Mouse (Mus musculus) intestine, embryonic 14.5 days (tissue): Measurements from ENCODE around the gene Mroh8. TPM values are rescaled to one million over a fixed set of nuclear protein-coding genes. Genes with fewer than 3 reads are reported as not detected.
"Not testable (repeated sequence)": the region's sequence is repeated elsewhere in the genome, so short reads cannot be mapped to it uniquely, and the experiment has no call there.

Experiments used
- ATAC-seq: fragments of 200-750 bp; cut with Nextera tagmentation; replicated peaks from 2 replicates; pipeline ENCODE4 v1.8.0; 2017; ENCODE audit warnings: low read depth, moderate number of reproducible peaks, moderate TSS enrichment, moderate library complexity; ENCODE audit not compliant: low FRiP score, low TSS enrichment
- DNase-seq: peaks from one replicate; pipeline ENCODE4 v3.0.0-alpha.2; 2018; ENCODE audit warnings: low spot score
- H3K27ac ChIP-seq: fragments of 300-500 bp; sonication (generic); 2 replicates; pipeline ENCODE4 v1.5.1; 2014; ENCODE audit warnings: low read depth, mild to moderate bottlenecking, control low read depth
- H3K27me3 ChIP-seq: fragments of 300-500 bp; sonication (generic); replicated peaks from 2 replicates; pipeline ENCODE4 v1.6.1; 2014; ENCODE audit warnings: low read length, control low read depth; ENCODE audit not compliant: control insufficient read depth, insufficient read depth
- H3K36me3 ChIP-seq: fragments of 300-500 bp; sonication (generic); 2 replicates; pipeline ENCODE4 v1.6.1; 2014; ENCODE audit warnings: low read length, control low read depth; ENCODE audit not compliant: control insufficient read depth, insufficient read depth
- H3K4me1 ChIP-seq: fragments of 300-500 bp; sonication (generic); replicated peaks from 2 replicates; pipeline ENCODE4 v1.6.1; 2014; ENCODE audit warnings: low read length, control low read depth, mixed read lengths; ENCODE audit not compliant: control insufficient read depth, insufficient read depth
- H3K4me2 ChIP-seq: fragments of 300-500 bp; sonication (generic); 2 replicates; pipeline ENCODE4 v1.6.1; 2014; ENCODE audit warnings: low read length
- H3K4me3 ChIP-seq: fragments of 300-500 bp; sonication (generic); 2 replicates; pipeline ENCODE4 v1.5.1; 2014; ENCODE audit warnings: low read depth, low read length, control low read depth, mixed read lengths
- H3K9ac ChIP-seq: fragments of 300-500 bp; sonication (generic); 2 replicates; pipeline ENCODE4 v1.6.1; 2014; ENCODE audit warnings: mild to moderate bottlenecking, low read length
- H3K9me3 ChIP-seq: fragments of 300-500 bp; sonication (generic); 2 replicates; pipeline ENCODE4 v1.6.1; 2016; ENCODE audit warnings: low read length, control low read depth; ENCODE audit not compliant: control insufficient read depth
- WGBS: fragments of 180-500 bp; shearing (Covaris S2); extraction: QIAGEN DNeasy Blood & Tissue Kit; methylation state at CpG from one replicate; pipeline ENCODE4 v1.1.7; 2014; 5-methylcytosine and 5-hydroxymethylcytosine counted together
- polyA plus RNA-seq: library from polyadenylated mRNA; unstranded; fragments of >200 nt; fragmentation: Nextera tagmentation; extraction: Ambion mirVana; gene quantifications from 2 replicates; pipeline ENCODE4 v1.2.1, GENCODE M21; 2014

The Mroh8 gene
- polyA plus RNA-seq, 1 experiment from 2014 or later, result 0.62 TPM

GRCm38 (mm10) chr2:157263101-157263500 lies 16.2 kb downstream of the Mroh8 start:
- DNase-seq (no peak), ATAC-seq (no peak)
- Histone ChIP-seq H3K4me1 (peaks cover 17% of the 10 kb centered on the region; the same call in 1 of the 2 replicates), H3K4me2 (no peak overlapping the region), H3K9ac (no peak overlapping the region), H3K4me3 (no peak overlapping the region), H3K9me3 (no peaks in the 10 kb centered on the region), H3K36me3 (no peaks in the 10 kb centered on the region), H3K27ac (0 out of 2 replicates have a peak overlapping the region, but pooled peaks have one; percentile 2), H3K27me3 (no peaks in the 10 kb centered on the region)
- WGBS, result 84% methylated on average over 1 of the region's 1 CpGs

- Histone ChIP-seq H3K9me3 (no peaks in the 10 kb centered on the region), H3K27me3 (no peaks in the 10 kb centered on the region), H3K9ac (no peak overlapping the region), H3K4me1 (peaks cover 17% of the 10 kb centered on the region; the same call in 1 of the 2 replicates), H3K27ac (peak overlapping the region; percentile 0; the same call in 1 of the 2 replicates), H3K36me3 (no peaks in the 10 kb centered on the region), H3K4me2 (no peak overlapping the region), H3K4me3 (no peak overlapping the region)
- peak; percentile 71; the same call in 1 of the 2 replicates for ATAC-seq
- no peak for DNase-seq
- 48% methylated on average over 9 of the region's 9 CpGs for WGBS
Measured at GRCm38 (mm10) chr2:157262506-157262905, 16.8 kb downstream of the Mroh8 start.

GRCm38 (mm10) chr2:157261930-157262329 lies 17.4 kb downstream of the Mroh8 start:
- Histone ChIP-seq H3K9me3 (no peaks in the 10 kb centered on the region), H3K27me3 (no peaks in the 10 kb centered on the region), H3K27ac (peak overlapping the region; percentile 0; the same call in 1 of the 2 replicates), H3K9ac (no peak overlapping the region), H3K4me1 (peaks cover 17% of the 10 kb centered on the region; the same call in 1 of the 2 replicates), H3K4me3 (no peak overlapping the region), H3K36me3 (no peaks in the 10 kb centered on the region), H3K4me2 (no peak overlapping the region; the same call in 1 of the 2 replicates)
- DNase-seq (no peak), ATAC-seq (no peak)
- WGBS, result 51% methylated on average over 5 of the region's 5 CpGs

GRCm38 (mm10) chr2:157259720-157260119 lies 19.6 kb downstream of the Mroh8 start:
- 3% methylated on average over 5 of the region's 5 CpGs for WGBS
- peak; percentile 72 for DNase-seq
- no peaks in the 10 kb centered on the region for H3K9me3 ChIP-seq
- no peaks in the 10 kb centered on the region for H3K36me3 ChIP-seq
- no peak for ATAC-seq
- H3K4me2 ChIP-seq, result no peak overlapping the region
- H3K4me3 ChIP-seq, result no peak overlapping the region
- H3K9ac ChIP-seq, result no peak overlapping the region
- peaks cover 17% of the 10 kb centered on the region; the same call in 1 of the 2 replicates for H3K4me1 ChIP-seq
- H3K27ac ChIP-seq, result no peak overlapping the region
- no peaks in the 10 kb centered on the region for H3K27me3 ChIP-seq

GRCm38 (mm10) chr2:157248111-157248510 lies 31.2 kb downstream of the Mroh8 start:
- no peak for ATAC-seq
- Histone ChIP-seq H3K9me3 (no peaks in the 10 kb centered on the region), H3K4me1 (no peaks in the 10 kb centered on the region), H3K4me2 (no peak overlapping the region), H3K36me3 (no peaks in the 10 kb centered on the region), H3K4me3 (no peak overlapping the region), H3K27ac (no peak overlapping the region), H3K27me3 (no peaks in the 10 kb centered on the region), H3K9ac (no peak overlapping the region)
- no peak for DNase-seq

- no peak for ATAC-seq
- Histone ChIP-seq H3K9me3 (no peaks in the 10 kb centered on the region), H3K27ac (no peak overlapping the region), H3K27me3 (no peaks in the 10 kb centered on the region), H3K4me1 (no peaks in the 10 kb centered on the region), H3K9ac (no peak overlapping the region), H3K4me2 (no peak overlapping the region), H3K36me3 (no peaks in the 10 kb centered on the region), H3K4me3 (no peak overlapping the region)
- WGBS, result 72% methylated on average over 2 of the region's 2 CpGs
- DNase-seq, result no peak
Measured at GRCm38 (mm10) chr2:157245603-157246002, 33.7 kb downstream of the Mroh8 start.

- Histone ChIP-seq H3K36me3 (no peaks in the 10 kb centered on the region), H3K27ac (no peak overlapping the region), H3K9ac (no peak overlapping the region)
Measured at GRCm38 (mm10) chr2:157245001-157245400, 34.3 kb downstream of the Mroh8 start.

GRCm38 (mm10) chr2:157235946-157236345 lies 43.4 kb downstream of the Mroh8 start:
- Histone ChIP-seq H3K27me3 (no peaks in the 10 kb centered on the region), H3K36me3 (no peaks in the 10 kb centered on the region), H3K9me3 (no peaks in the 10 kb centered on the region), H3K4me2 (no peak overlapping the region), H3K4me3 (no peak overlapping the region), H3K27ac (no peak overlapping the region), H3K9ac (no peak overlapping the region), H3K4me1 (no peaks in the 10 kb centered on the region)
- WGBS, result 94% methylated on average over 8 of the region's 8 CpGs
- no peak for ATAC-seq
- DNase-seq, result no peak

More at GRCm38 (mm10) chr2:157245001-157245400, 34.3 kb downstream of the Mroh8 start:
- H3K4me1 ChIP-seq, result no peaks in the 10 kb centered on the region
- 9% methylated on average over 5 of the region's 5 CpGs for WGBS
- H3K27me3 ChIP-seq, result no peaks in the 10 kb centered on the region
- no peaks in the 10 kb centered on the region for H3K9me3 ChIP-seq
- peak; percentile 78 for ATAC-seq
- no peak overlapping the region for H3K4me2 ChIP-seq
- no peak for DNase-seq
- H3K4me3 ChIP-seq, result no peak overlapping the region

GRCm38 (mm10) chr2:157221916-157222315 lies 57.4 kb downstream of the Mroh8 start:
- 71% methylated on average over 3 of the region's 3 CpGs for WGBS
- not testable (repeated sequence) for H3K4me2 ChIP-seq, H3K36me3 ChIP-seq, H3K4me1 ChIP-seq, H3K27ac ChIP-seq, DNase-seq, H3K27me3 ChIP-seq, H3K4me3 ChIP-seq, H3K9ac ChIP-seq, H3K9me3 ChIP-seq, ATAC-seq
